Mouse (Mus musculus) frontal cortex, postnatal 14 days (tissue): ENCODE measurements around the gene Mustn1.

ENCODE experiments used
- DNase-seq, 2 experiments: peaks; one replicate each; pipeline ENCODE4 v3.0.0; 2022; ENCODE audit warnings: low spot score in 2 of 2

Gene Mustn1

DNA sequence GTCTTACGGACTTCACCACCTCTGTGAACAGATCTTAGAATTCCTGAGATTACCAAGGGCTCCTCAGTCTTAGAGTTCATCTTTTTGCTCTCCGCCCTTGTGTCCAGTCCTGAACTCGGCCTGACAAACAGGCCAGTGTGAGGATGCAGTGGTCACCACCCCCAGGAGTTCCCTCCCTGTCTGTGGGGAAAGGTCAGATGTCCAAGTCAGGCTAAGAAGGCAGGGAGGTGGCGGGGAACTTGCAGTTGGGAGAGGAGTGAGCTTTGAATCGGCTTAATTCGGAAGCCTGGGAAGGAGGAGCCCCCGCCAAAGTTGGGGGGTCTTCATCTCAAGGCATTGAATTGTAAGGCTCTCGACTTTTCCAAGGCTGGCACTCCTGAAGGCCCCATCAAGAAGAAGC, 1.3 kb downstream of the Mustn1 start:
- no peak for DNase-seq

DNA sequence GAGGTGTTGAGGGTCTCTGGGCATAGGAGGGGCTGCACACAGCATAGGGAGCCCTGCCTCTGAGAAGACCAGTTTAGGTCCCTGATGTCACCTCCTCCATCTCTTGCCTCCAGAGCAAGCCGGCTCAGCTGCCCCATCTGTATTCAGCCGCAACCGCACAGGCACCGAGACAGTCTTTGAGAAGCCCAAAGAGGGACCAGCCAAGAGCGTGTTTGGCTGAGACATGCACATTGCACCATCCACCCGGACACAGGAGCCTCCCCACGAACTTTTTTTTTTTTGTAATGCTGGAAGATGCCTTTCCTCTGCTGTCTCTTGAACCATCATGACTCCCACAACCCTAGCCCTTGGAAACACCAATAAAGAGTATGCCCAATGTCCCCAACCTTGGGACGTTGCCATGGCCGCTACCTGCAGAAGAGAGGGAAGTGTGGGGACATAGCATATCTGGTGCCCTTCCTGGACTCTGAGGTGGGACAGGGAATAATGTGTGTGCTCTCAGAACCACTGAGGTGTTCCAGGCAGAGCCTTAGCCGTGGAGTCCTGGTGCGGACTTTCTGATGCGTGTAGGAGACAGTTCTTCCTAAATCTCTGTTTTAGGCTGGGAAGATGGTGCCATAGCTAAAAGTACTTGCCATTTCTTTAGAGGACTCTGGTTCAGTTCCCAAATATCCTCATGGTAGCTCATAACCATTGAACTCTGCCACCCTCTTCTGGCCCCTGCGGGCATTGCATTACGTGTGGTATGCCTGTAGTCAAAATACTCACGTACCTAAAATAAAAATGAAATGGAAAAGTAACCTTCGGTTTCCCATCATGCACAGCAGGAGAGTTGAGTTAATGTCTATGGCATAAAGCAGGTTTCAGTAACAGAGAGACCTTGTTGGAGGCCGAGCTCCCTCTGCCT, 2.1 kb downstream of the Mustn1 start:
- DNase-seq = no peak

DNA sequence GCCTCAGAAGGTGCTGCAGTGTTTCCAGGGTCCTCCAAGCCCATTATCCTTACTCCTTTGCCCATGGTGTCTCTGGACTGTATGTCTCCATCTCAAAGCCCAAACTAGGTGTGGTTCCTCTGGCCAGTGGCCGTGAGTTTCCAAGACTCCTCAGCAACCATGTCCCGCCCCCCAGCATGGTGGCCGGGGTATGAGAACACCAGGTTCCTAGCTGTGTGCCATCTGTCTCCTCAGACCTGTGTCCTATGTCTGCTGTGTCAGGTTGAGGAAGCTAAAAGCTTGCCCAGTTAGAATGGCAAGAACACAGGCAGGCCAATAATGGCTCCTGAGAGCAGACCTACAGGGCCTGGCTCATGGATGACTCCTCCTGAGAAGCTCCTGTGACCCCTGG, 2.7 kb downstream of the Mustn1 start:
- no peak for DNase-seq

DNA sequence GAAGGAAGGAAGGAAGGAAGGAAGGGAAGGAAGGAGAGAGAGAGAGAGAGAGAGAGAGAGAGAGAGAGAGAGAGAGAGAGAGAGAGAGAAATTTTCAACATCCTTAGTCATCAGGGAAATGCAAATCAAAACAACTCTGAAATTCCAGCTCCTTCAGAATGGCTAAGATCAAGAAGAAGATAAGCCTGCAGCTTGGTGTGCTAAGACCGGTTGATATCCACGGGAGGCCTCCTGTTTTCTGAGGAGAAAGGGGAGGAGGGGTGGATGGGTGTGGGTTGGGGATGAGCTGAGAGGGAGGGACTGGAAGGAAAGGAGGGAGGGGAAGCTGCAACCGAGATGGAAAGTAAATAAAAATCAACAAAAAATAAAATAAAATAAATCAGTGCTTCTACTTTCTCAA, 6.3 kb downstream of the Mustn1 start:
- DNase-seq = no peak

DNA sequence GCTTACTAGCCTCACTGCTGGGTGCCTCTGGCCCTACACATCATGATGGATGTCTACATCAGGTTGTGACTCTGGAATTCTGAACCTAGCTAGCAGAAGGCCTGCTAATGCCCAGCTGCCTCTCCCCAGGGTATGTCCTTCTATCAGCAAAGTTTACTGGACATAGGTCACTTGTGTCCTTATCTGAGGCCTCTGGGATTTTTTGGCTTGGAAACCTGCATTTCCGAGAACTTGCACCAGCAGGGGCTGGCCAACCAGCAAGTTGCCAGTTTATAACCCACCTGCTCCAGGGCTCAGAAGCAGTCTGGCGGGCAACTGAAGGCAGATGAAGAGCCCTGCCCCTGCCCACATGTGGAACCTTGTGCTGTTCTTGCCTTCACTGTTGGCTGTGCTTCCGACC, 7.2 kb downstream of the Mustn1 start, which contains the start of gene Itih4:
Gene Itih4, plus strand, starts transcription at position 273 of the 400 bp plus-strand sequence.
- DNase-seq = no peak

DNA sequence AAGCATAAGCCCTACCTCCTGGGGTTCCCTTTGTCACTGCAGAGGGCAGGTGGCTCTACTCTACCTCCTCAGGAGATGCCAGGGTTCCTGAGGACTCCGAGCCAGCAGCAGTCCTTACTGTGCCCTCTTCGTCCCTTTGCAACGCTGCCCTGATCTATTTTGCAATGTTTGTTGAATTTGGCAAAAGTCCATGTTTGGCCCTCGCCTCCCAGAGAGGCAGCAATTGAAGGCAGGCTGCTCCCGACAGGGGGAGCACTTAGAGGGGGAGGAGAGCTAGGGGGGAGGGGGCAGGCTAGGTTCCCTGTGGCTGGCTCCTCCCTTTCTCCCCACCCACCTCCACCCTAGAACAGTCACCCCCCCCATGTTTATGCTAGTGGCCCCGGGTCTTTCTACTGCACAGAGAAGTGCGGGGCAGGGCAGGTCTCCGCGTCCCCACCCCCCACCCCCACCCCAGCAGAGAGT, 9.3 kb downstream of the Mustn1 start:
- no peak for DNase-seq

DNA sequence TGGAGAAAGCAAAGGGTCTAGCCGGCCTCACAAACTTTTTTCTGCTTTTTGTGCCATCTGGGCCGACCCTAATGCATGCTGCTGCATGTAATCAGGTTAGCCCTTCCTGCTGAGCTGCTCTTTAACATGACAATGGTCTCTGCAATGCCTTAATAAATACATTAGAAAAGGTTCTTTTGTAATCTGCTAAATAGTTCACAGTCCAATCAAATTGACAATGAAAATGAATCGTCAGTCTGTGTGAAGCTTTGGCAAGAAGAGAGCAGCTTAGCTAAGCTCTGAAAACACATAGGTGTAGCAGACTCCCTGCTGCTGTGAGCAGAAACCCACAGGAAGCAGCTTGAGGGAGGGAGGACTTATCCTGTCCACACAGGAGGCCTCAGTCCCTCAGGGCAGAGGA, 21.0 kb downstream of the Mustn1 start:
- no peak for DNase-seq

DNA sequence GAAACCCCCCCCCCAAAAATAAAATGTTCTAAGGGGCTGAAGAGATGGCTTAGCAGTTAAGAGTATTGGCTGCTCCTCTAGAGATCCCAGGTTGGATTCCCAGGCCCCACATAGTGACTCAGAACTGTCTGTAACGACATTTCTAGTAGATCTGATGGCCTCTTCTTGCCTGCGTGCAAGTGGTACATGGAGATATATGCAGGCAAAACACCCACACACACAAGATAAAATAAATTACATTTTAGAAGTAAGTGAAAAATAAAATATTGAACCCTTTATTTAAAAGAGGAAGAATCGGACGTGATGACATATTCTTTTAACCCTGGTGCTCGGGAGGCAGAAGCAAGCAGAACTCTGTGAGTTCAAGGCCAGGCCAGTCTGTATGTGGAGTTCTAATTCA, 23.6 kb downstream of the Mustn1 start:
- no peak for DNase-seq

DNA sequence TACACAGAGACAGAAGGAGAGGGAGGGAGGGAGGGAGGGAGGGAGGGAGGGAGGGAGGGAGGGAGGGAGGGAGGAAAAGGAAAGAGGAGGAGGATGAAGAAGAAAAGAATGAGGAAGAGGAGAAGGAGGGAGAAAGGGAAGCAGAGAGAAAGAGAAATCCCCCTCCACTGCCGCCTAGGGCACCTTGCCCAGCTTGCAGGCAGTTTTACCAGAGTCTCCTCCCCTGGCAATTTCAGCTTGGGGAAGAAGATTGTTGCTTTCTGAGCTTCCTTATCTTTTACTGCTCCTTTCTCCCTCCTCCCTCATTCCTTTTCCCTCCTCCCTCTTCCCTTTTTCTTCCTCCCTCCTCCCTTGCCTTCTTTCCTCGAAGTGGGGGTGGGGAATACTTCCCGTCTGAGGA, 24.0 kb downstream of the Mustn1 start:
- DNase-seq = no peak

DNA sequence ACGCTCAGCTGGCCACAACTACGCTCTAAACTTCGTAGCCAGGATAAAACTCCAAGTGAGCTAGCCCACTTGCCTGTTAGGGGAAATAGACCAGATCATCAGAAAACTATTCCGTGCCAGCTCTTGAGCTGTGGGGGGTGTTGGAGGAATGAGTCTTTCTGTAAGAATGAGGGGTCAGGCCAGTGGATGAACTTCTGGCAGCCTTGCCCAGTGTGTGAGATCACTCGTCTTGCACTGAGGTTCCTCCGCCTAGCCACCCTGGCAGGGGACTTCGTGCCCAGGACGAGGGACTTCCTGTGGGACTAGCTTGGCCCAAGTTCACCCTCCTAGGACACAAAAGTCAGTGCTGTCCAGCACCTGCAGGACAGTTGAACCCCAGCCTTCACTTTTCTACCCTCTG, 25.3 kb downstream of the Mustn1 start:
- no peak for DNase-seq

DNA sequence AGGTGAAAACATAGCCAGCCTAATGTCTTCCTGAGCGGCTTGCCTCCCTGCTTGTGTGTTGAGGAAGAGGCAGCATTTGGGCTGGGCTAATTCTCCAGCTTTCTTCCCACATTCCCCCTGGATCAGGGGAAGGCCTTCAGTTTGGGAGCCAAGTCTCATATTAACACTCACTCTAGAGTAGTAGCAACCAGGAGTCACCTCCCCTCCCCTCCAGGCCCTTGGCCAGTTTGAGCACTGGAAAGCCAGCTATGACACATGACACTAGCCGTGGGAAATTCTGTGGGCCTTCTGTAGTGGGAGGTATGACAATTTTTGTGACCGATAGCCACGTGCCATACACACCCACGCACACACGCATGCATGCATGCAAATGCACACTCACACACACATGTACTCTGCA, 27.0 kb downstream of the Mustn1 start:
- DNase-seq = no peak

DNA sequence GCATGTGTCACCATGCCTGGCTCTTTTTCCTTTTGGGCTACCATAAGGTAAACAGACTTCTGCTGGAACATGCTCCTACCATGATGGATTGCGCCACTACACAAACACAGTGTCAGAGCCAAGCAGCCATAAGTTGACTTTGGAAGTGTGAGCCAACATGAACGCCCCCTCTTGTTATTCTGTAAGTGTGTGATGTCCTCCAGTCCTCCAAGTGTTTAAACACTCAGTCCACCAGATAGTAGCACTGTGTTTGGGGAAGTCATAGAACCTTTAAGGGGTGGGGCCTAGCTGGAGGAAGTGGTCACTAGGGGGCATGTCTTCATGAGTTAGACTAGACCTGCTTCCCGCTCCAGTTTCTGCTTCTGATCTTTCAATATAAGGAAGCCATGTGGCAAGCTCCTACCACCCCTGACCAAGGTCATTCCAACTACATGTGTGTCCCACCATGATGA, 28.8 kb downstream of the Mustn1 start:
- no peak for DNase-seq

DNA sequence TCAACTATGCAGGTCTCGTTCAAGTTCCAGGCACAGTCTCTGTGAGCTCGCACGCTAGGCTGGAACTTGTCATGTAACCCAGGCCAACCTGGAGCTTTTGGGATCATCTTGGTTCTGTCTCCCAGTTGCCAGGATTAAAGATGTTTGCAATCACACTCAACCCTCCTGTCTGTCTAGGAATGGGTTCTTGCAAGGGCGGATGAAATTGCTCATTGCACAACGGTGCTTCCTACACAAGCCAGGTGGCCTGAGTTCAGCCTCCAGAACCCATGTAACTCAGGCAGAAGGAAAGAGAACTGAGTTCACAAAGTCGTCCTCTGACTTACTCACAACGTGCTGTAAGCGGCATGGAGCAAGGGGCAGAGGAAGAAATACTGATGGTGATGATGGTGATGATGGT, 32.1 kb downstream of the Mustn1 start:
- no peak for DNase-seq

DNA sequence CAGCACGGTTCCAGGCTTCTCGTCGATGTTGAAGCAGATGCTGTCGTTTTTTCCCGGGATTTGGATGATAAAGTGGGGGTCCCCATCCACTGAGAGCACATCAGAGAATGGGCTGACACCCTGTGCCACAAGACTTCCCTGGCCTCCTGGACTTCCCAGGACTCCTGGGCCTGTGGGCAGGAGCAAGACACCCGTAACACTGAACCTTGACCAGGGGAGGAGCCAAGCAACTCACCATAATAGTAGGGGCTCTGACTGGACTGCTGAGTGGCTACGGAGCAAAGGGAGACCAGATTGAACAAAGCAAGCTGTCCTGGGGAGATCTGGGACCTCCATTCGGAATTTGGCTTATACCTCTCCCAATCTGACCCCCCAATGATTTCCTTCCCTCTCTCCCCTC, 33.6 kb downstream of the Mustn1 start:
- no peak for DNase-seq

DNA sequence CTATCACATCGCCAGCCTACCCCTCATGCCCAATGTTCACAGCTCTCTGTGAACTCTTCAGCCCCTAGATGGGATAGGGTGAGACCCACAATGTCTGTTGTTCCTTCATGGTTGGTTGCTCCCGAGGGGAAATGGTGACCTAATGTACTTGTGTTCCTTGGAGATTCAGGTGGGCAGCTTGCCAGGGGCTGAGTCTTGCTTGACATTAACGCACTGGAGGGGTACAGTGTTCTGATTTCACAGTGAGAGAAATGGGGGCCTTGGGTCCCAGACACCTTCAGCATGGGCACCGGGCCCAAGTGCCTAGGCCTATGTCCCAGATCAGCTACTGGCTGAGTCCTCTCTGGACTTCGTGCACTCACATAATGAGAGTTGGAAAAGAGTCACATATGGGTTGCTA, 34.4 kb downstream of the Mustn1 start:
- no peak for DNase-seq

DNA sequence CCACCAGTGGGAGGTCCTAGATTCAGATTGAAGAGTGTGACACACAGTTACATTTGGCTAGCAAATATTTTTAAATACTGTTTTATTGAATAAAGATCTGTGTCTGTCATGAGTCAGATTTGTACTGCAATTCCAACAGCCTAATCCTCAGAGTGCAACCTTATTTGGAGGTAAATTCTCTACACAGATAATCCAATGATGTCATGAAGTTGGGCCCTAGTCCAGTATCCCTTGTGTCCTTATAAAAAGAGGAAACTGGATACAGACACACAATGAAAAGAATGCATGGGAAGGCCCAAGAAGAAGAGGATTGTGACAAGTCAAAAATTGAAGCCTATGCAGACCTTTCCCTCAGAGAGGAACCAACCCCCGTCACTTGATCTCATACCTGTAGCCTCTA, 37.5 kb downstream of the Mustn1 start:
- no peak for DNase-seq

DNA sequence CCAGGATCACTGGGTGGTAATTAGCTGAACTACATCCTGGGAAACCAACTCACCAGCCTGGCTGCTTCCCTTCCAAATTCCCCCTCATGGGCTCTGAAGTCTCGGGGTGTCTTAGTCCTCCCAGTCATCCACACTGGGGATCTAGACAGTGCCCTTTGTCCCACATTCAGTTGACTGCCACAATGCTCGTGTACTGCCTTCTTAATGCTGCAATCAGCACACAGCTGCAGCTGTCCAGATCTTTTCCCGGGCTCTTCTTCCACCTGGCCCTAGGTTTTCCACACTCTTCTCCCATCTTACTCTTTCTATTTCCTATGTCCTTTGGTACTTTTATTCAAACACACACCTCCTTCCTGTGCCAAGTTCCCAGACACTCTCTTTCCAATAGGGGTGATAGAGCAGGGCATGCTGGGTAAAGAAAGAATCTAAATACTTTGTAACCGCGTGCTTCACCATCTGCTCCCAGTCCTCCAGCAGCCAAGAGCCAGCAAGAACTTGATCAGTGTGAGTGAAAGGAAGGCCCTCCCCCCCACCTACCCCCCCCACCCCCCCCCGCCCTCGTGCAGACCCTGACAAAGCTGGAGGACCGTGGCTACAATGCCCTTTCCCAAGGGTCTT, 43.2 kb downstream of the Mustn1 start:
- no peak for DNase-seq

DNA sequence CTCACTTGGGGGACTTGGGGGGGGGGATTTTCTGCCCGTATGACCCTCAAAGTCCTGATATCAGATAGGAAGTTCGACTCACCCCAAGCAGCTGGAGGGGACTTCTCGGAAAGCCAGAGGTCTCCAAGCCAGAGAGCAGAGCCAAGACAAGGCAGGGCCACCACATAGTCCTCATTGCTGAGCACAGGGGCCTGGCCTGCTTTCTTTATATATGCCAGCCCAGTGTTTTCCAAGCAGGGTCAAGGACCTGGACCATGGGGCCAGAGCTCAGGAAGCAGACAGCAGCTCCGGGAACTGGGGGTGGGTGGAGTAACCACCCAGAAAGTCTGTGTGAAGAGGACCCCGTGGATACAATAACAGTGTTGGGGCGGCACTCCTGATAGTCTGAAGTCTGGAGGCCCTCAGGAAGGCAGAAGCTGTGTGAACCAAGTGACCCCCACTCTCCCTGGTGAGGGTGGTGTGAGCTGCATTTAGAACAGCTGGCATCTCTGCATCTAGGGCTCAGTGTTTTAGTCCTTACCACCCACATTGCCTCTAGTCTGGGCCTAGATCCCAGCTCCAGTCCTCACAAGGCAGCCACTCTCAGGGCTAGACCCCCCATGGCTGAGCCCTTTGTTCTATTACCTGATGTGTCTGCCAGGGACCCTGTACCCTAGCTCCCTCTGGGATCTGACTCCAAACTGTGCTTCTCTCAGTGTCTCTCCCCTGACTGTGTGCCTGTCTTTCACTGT, 44.5 kb downstream of the Mustn1 start, which contains the start of gene Itih3:
Gene Itih3, minus strand, starts transcription at position 386 of the 731 bp plus-strand sequence.
- peak; percentile 14 to 37 for DNase-seq

DNA sequence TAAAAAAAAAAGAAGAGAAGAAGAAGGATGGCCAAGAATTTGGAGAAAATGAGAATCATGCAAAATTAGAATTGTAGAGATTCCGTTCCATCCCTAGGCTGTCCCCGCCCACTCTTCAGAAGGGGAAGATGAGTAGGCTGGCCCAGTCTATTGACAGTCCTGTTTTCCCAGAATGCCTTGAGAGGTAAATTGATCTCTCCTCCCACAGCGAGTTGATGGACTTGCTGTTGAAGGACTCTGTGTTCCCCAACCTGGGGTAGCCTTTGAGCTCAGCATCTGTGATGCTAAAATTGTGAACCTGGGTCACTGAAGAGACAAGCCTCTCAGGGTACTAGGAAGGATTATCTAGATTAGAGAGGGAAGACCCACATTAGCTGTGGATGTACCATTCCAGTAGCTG, 46.5 kb downstream of the Mustn1 start:
- DNase-seq = no peak

DNA sequence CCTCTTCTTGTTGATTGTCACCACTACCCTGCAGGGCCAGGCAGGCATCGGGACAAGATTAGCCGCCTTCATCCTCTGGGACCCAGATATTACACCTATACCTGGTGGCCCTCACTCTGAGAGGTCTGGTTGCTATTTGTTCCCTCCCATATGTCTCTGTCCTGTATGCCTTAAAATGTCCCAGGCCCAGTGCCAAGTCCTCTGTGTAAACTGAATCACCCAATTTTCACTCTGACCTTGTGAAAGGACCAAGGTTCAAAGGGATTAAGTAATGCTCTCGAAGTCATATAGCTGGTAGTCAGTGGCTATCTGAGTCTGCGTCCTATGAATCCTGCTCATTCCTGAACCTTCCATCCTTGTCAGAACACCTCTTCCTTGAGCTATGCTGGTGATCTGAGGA, 51.4 kb downstream of the Mustn1 start:
- DNase-seq = no peak
